Mouse (Mus musculus) gastrocnemius, postnatal 10 days (tissue): ENCODE measurements around the gene Dnajc5. TPM values are rescaled to one million over a fixed set of nuclear protein-coding genes. Genes with fewer than 3 reads are reported as not detected.

Experiments
- DNase-seq: peaks from one replicate; pipeline ENCODE4 v3.0.0; 2021; ENCODE audit warnings: mixed read lengths
- total RNA-seq, 2 experiments: library from RNA; stranded (reverse); gene quantifications; 2 replicates each; pipeline ENCODE4 v1.2.3; 2021

Gene Dnajc5
- total RNA-seq, 2 experiments from 2014 or later: 67.5 to 70.1 TPM

DNA sequence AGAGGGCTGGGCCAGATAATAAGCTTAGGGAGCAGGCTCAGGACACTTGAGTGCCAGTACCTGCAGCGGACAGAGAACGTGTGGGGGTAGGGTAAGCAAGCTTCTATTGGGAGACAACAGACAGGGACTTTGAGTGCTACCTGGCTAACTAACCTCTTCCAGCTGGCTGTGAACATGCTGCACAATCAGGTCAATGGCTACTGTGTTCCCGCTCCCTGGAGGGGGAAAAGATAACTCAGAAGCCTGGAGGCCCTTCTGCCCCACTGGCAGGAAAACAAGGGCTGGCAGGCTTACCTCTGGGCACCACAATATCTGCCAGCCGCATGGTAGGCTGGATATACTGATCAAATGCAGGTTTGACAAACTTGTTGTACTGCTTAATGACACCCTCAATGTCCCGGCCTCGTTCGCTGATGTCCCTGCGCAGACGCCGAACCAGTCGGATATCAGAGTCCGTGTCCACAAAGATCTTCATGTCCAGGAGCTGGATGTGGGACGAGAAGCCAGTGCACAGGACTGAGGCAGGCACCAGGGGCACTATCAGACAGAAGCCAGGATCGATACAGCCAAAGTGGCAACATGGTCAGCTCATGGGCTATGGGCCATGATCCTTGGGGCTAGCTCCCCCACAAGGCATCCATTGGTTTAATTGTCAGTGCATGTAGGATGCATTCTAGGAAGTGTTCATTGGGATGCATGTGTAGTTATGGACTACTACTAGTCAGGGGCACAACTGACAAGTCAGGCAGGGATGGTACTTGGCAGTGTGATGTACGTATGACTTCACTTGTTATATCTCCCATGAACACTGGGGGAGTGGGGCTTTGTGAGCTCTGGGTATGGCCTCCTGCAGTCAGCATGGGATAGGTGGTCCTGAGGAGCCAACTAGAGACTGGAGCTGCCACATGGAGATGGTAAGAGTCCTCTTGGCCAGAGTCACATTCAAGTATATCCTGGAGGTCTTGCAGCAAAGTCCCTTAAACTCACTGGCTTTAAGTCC is 52.9 kb downstream of the Dnajc5 start:
- peak; percentile 3 for DNase-seq

- DNase-seq: peak; percentile 1
These were observed 53.7 kb downstream of the Dnajc5 start for GRCm38 (mm10) chr2:181573961-181574360.

DNA sequence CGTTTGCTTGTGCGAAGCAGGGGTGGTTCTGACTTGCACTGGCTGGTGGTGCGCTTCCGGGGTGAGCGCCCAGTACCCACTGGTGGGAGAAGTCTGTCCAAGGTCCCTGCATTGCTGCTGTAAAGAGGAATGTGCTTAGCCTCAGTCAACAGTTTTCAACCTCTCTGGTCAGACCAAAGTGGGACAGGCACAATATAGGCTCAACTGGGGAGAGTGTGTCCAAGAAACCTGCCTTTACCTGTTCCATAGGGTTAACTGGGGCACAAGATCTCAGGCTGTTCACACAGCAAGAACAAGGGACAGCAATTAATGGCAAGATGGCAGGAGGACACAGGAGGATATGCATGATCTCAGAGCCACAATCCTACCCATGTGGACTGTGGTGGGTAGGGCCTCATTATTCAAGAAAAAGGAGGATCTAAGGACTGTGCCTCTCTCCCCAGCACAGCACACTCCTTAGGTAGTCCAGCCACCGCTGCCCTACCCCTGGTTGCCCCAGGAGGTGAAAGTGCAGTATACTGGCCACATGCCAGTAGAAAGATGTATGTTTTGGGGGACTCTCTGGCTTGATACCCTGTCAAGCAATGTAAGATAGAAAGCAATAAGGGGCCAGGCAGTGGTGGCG is 54.7 kb downstream of the Dnajc5 start:
- DNase-seq: peak; percentile 2

DNA sequence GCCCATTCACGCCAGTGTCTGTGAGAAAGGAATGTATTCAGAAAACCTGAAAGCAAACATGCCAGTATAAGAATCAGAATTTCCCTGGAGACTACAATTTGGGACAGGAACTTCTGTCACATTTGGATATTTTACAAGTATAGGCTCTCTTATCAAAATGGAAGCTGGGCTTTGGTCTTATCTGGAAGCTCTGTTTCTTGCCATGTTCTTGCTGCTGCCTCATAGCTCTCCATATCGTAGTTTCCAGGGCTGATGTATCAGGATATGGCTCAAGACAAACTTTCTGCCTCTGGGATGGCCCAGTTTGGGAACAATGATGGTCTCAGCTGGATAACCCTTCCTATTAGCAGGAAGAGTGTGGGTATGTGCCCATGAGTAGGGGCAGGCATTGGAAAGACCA is 56.3 kb downstream of the Dnajc5 start:
- DNase-seq: peak; percentile 1

GRCm38 (mm10) chr2:181577126-181577525 is 56.8 kb downstream of the Dnajc5 start:
- DNase-seq: no peak

GRCm38 (mm10) chr2:181577981-181578581 is 57.8 kb downstream of the Dnajc5 start:
- peak; percentile 13 for DNase-seq

DNA sequence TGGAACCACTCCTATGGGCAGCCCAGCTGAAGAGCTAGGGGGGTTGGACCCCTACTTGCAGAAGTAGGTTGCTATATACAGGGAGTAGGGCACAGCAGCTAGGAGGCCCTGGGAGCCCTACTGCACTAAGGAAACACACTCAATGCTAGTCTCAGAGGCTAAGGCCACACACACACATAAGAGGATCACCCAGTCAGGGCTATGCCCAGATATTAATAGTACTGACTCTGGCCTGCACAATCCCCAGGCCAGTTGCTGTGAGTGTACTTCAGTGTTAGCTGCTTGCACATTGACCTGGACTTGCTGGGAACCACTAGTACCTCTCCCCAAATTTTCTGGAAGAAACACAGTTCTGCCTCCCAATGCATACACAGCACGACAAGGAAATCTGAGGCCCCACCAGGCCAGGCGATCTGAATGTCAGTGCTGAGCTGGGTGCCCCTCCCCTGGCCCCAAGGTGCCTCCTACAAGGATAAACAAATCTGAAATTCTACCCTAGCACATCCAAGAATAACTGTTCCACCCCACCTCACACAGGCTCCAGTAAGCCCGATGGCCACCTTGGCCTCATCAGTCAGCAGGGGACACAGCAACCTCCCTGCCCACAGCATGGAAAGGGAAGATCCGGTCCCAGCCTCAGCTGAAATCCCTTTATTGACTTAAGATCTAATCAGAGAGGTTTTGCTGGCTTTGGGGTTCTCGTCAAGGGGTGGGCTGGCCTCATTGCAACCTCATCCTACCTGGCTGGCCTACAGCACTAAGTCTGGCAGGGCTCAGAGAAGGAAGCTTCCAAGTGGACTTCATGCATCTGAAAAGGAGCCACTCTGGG is 58.7 kb downstream of the Dnajc5 start:
- peak; percentile 19 for DNase-seq

DNA sequence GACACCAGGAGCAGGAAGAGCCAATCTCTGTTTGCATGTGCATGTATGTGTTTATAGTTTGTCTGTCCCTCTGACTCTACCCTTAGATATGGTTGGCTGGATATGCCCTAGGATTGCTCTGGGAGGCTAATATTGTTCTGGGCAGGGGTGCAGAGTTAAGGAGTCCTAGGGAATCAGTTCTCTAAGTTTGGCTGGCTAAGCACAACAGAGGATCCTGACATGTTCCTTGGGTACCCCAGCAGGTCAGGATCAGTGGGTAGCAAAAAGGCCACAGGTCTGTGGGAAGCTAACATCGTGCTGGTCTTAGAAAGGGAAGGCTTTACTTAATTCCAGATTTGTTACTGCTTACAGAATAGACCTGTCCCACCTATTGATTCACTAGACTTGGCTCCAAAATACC is 59.4 kb downstream of the Dnajc5 start:
- peak; percentile 1 for DNase-seq

GRCm38 (mm10) chr2:181580131-181580772 is 60.0 kb downstream of the Dnajc5 start:
- no peak for DNase-seq

DNA sequence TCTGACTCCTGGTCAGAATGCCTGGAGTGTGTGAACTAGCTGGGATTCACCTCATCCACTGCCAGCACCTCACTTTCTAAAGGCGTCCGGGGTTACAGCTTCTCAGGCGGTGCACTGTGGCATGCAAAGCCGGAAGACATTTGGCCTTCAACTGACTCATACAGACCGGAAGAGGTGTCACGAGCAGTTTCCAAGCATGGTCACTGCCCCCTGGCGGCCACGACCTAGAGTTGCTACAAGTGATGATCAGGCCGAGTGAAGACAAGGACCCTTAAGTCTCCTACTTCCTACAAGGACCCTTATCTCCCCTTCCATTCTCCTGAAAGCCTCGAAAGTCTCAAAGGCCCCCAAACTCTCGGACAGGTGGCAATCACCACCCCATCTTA is 60.7 kb downstream of the Dnajc5 start:
- peak; percentile 81 for DNase-seq

GRCm38 (mm10) chr2:181581402-181582120 is 61.3 kb downstream of the Dnajc5 start:
- peak; percentile 85 for DNase-seq

GRCm38 (mm10) chr2:181582358-181582757 is 62.1 kb downstream of the Dnajc5 start:
- peak; percentile 2 for DNase-seq

DNA sequence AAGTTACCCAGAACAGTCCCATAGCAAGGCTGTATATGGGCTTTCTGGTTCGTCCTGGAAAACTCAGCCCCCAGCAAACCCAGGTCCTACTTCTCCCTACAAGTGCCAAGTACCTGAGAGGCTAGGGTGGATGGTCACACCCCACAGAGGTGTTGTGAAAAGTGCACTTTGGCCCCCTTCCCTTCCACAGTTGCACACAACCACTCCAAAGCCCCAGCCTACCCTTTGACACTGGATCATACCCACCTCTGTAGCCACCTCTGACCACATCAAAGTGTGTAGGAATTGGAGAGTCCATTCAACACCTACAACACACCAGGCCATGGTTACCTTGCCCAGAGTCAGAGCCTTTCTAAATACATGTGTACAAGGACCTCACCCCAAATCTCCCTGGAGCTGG is 62.7 kb downstream of the Dnajc5 start:
- DNase-seq: no peak

DNA sequence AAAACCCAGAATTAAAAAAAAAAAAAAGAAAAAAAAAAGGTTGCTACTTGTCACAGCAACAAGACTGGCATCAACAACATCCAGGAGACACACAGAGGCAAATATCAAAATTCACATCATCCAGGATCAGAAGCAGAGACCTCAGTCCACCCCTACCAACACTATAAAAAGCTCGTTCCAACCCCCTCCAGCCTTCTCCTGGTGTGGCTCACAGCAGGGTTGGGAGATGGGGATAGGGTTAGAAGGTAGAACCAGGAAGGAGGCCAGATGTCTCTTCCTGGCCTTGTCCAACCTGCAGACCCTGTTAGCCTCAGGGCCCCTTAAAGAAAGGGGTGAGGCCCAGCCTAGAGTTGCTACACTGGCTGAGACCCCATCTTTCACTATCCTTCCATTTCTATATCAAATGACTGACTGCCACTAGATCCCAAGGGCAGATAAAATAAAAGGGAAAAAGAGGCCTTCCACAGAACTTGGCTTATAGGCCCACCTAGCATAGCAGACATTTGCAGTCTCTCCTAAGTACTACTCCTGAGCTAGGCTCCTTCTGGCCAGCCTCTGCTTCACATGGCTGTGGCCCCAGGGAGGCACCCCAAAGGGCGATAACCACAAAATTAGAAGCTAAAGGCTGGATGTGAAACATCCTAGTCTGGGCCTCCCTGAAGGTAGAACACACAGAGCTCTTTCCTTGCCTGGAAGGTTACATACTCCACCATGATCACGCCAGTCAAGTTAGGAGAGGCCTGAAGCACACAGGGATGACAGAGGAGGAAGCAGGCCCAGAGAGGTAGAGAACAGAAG is 63.4 kb downstream of the Dnajc5 start:
- DNase-seq: no peak

- no peak for DNase-seq
These were observed 64.2 kb downstream of the Dnajc5 start, which contains the start of gene Uckl1 for GRCm38 (mm10) chr2:181584411-181584942. Uckl1 (minus strand) TSS chr2:181584892.

DNA sequence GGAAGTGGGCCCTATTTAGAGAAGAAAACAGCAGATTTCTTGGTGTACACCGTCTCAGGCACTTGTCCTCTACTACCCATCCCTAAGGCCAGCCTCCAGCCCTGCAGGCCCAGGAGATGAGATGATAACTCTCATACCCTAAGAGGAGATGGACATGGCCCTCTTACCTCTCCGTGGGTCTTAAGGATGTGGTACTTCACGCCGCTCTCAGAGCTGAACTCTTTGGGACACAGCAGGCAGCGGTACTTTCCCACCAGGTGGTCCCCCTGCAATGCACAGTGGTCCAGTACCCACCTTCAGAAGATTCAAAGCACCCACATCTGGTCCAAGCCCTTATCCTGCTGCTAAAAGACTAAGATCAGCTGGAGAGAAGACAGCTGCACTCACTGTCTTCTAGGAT is 65.2 kb downstream of the Dnajc5 start:
- DNase-seq: no peak

DNA sequence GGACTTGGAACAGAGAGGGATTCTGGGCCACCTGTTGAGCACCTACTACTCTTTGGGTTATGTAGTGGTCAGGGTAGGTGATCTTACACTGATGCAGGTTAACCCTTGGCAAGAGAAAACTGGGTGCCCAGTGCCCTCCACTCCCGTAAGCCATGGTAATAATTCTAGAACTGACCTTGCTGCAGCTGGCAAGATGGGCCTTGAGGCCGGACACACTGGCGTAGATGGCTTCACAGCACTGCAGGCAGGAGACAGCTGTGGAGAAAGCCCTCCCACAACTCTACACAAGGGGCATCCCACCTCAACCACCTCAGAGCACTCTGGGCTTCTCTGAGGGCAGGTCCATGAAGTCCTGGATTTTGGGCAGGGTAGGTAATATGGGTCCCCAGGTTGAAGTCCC is 65.8 kb downstream of the Dnajc5 start:
- DNase-seq: no peak

GRCm38 (mm10) chr2:181587796-181588195 is 67.5 kb downstream of the Dnajc5 start:
- no peak for DNase-seq

DNA sequence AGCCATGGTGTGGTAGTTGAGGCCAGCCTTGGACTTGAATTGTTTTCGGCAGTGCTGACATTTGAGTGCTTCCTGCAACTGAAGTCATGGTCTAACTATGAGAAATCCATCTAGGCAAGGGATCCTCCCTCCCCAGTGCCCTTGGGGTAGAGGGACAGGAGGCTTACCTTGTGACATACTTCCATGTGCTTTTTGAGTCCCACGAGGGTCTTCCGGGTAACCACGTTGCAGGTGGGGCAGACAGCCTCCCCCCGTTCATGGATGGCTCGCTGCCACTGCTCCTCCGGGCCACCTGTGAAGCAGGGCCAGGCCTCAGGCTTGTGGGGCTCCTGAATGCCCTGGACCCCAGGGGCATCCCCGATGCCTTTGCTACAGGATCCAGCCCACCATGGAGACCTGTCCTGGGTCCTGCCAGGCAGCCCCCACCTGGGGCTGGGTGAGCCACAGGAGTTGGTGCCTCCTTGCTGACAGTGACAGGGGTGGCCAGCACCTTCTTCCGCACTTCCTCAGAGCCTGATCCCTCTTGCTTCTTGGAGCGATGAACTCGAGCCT is 68.0 kb downstream of the Dnajc5 start:
- DNase-seq: no peak
